In the genomic region with DNA sequence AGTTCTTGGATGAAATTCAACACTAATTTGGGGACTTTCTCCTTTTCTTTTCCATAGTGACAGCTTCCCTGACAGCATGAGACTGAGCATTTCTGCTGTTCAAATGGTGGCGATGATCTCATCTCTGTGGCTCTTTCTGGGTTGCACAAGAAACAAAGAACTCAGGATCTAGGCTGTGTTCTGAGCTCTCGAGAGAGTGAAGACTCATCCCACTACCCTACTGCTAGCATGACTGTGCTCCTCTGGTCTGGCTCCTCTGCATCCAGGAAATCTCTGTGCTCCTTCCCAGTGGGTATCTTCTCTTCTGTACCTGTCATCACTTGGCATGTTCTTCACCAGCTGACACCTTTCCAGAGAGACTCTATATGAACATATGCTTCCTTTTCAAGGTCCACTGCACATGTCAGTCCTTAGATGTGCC, we compare ENCODE assay signal across 17 mouse cellular contexts.
DNase-seq lines count a peak whose midpoint lies in the region; ATAC-seq and TF ChIP-seq lines count a peak whose summit lies in the region.
"Had no signal": no experiment of that assay in that cellular context is flagged by ENCODE, and none has a peak within 500 bp of the region (broad histone marks: within the 10 kb centered on the region; RNA-seq: fewer than 3 reads in every experiment).

No protein-coding gene starts in this region.

- peaks cover 7% of the 10 kb centered on the region; the same call in 1 of the 2 replicates for H3K4me1 ChIP-seq in forebrain, embryonic 15.5 days
- no peaks in the 10 kb centered on the region for H3K4me1 ChIP-seq in forebrain, embryonic 11.5 days (replicated peaks; ENCODE audit: control insufficient read depth, insufficient read depth, low read length)
- H3K4me1 ChIP-seq in cerebellum, adult 2 months (ENCODE audit: control insufficient read depth, insufficient read depth, low read length), result peaks cover 13% of the 10 kb centered on the region; the same call in 1 of the 2 replicates
- H3K4me1 ChIP-seq in forebrain, postnatal 0 days (ENCODE audit: insufficient read depth), result no peaks in the 10 kb centered on the region
- H3K4me1 ChIP-seq: midbrain, embryonic 15.5 days had no signal

- no peak for TF ChIP-seq CTCF in cerebellum, adult 2 months (IDR thresholded peaks at IDR 0.05; ENCODE audit: borderline replicate concordance, insufficient read depth, low read depth, low read length)
- no peak for TF ChIP-seq CTCF in forebrain, postnatal 0 days (IDR thresholded peaks at IDR 0.05; ENCODE audit: low read depth)

- H3K27me3 ChIP-seq in forebrain, embryonic 15.5 days, result no peaks in the 10 kb centered on the region
- H3K27me3 ChIP-seq in forebrain, embryonic 11.5 days (ENCODE audit: control insufficient read depth, insufficient read depth, low read length), result no peaks in the 10 kb centered on the region
- H3K27me3 ChIP-seq in cerebellum, adult 2 months (ENCODE audit: control insufficient read depth, insufficient read depth, low read length), result no peaks in the 10 kb centered on the region
- H3K27me3 ChIP-seq in forebrain, postnatal 0 days (ENCODE audit: insufficient read depth, low read length), result no peaks in the 10 kb centered on the region
- H3K27me3 ChIP-seq: midbrain, embryonic 15.5 days had no signal

- no peaks in the 10 kb centered on the region for H3K36me3 ChIP-seq in forebrain, embryonic 15.5 days
- no peaks in the 10 kb centered on the region for H3K36me3 ChIP-seq in forebrain, embryonic 11.5 days (ENCODE audit: control insufficient read depth, insufficient read depth, low read length)
- no peaks in the 10 kb centered on the region for H3K36me3 ChIP-seq in forebrain, postnatal 0 days (ENCODE audit: insufficient read depth)
- H3K36me3 ChIP-seq: midbrain, embryonic 15.5 days had no signal

- 40% methylated on average over 2 of the region's 2 CpGs for whole genome bisulfite sequencing in forebrain, embryonic 15.5 days
- WGBS in forebrain, embryonic 11.5 days, result 71% methylated on average over 2 of the region's 2 CpGs
- WGBS in cerebellum, adult 2 months, result 5% methylated on average over 2 of the region's 2 CpGs
- 34% methylated on average over 2 of the region's 2 CpGs for WGBS in forebrain, postnatal 0 days

- no peak for DNase-seq in forebrain, embryonic 11.5 days (ENCODE audit: low spot score)
- peak; percentile 19 for DNase-seq in Muller cell, postnatal 12 days (ENCODE audit: inconsistent ontology term)
- DNase-seq in cerebellum, adult 2 months, result peak; percentile 68 to 90
- peak; percentile 62 for DNase-seq in forebrain, postnatal 0 days
- no peak for DNase-seq in adrenal gland, postnatal 4 days (ENCODE audit: low spot score in 2 of 2)
- DNase-seq: adrenal gland, adult 2 months; embryo, embryonic 11 days; kidney, adult 2 months; kidney, postnatal 4 days; lung, embryonic 14.5 days; right cerebral cortex, postnatal 14 days; thymus, postnatal 36 days had no signal

- TF ChIP-seq POLR2A in cerebellum, adult 2 months (IDR thresholded peaks at IDR 0.05; ENCODE audit: borderline replicate concordance, insufficient read depth, low read length), result no peak

- peak; percentile 59; the same call in 1 of the 2 replicates for ATAC-seq in forebrain, embryonic 15.5 days (replicated peaks)
- ATAC-seq in forebrain, embryonic 11.5 days (replicated peaks; ENCODE audit: low FRiP score), result no peak
- peak; percentile 81 for ATAC-seq in forebrain, postnatal 0 days
- no peak for ATAC-seq in megakaryocyte progenitor cell, adult 5-6 weeks (replicated peaks; ENCODE audit: poor library complexity)
- ATAC-seq: midbrain, embryonic 15.5 days had no signal

- H3K4me3 ChIP-seq in forebrain, embryonic 15.5 days, result no peak overlapping the region
- no peak overlapping the region for H3K4me3 ChIP-seq in forebrain, embryonic 11.5 days (ENCODE audit: low read depth, low read length)
- no peak overlapping the region for H3K4me3 ChIP-seq in cerebellum, adult 2 months (replicated peaks; ENCODE audit: insufficient read depth, low read depth, low read length)
- no peak overlapping the region for H3K4me3 ChIP-seq in forebrain, postnatal 0 days (ENCODE audit: low read depth, low read length)
- H3K4me3 ChIP-seq: erythroblast, embryonic 14.5 days; midbrain, embryonic 15.5 days had no signal

- H3K9me3 ChIP-seq in forebrain, embryonic 15.5 days, result no peaks in the 10 kb centered on the region
- H3K9me3 ChIP-seq in forebrain, embryonic 11.5 days (ENCODE audit: control insufficient read depth, low read length), result no peaks in the 10 kb centered on the region
- H3K9me3 ChIP-seq in forebrain, postnatal 0 days (ENCODE audit: low read length), result no peaks in the 10 kb centered on the region
- H3K9me3 ChIP-seq: midbrain, embryonic 15.5 days had no signal

- no peak overlapping the region for H3K9ac ChIP-seq in forebrain, embryonic 15.5 days (replicated peaks)
- no peak overlapping the region for H3K9ac ChIP-seq in forebrain, embryonic 11.5 days (ENCODE audit: low read length)
- H3K9ac ChIP-seq in forebrain, postnatal 0 days, result no peak overlapping the region
- H3K9ac ChIP-seq: lung, embryonic 14.5 days; midbrain, embryonic 15.5 days had no signal

- H3K4me2 ChIP-seq in forebrain, embryonic 15.5 days (replicated peaks), result no peak overlapping the region
- H3K4me2 ChIP-seq in forebrain, embryonic 11.5 days (ENCODE audit: low read depth, low read length, severe bottlenecking), result no peak overlapping the region
- H3K4me2 ChIP-seq in forebrain, postnatal 0 days (ENCODE audit: low read depth), result no peak overlapping the region
- H3K4me2 ChIP-seq: lung, embryonic 14.5 days; midbrain, embryonic 15.5 days had no signal

- H3K27ac ChIP-seq in forebrain, embryonic 15.5 days (replicated peaks), result peak overlapping the region; percentile 69
- no peak overlapping the region for H3K27ac ChIP-seq in forebrain, embryonic 11.5 days (ENCODE audit: low read depth, low read length)
- peak overlapping the region; percentile 23 for H3K27ac ChIP-seq in cerebellum, adult 2 months (ENCODE audit: insufficient read depth, low read length)
- peak overlapping the region; percentile 64; the same call in 1 of the 2 replicates for H3K27ac ChIP-seq in forebrain, postnatal 0 days (ENCODE audit: low read depth, low read length)
- H3K27ac ChIP-seq: macrophage; midbrain, embryonic 15.5 days had no signal

Comparison
In these comparisons a context has a peak if more than half of its experiments do, and no peak if none do; other contexts are left out.
1. ATAC-seq: peak in forebrain, embryonic 15.5 days (single experiment) and forebrain, postnatal 0 days (single experiment); none in forebrain, embryonic 11.5 days (single experiment) and megakaryocyte progenitor cell, adult 5-6 weeks (single experiment).
2. DNase-seq: peak in Muller cell, postnatal 12 days (single experiment), cerebellum, adult 2 months (2 of 2) and forebrain, postnatal 0 days (single experiment); none in forebrain, embryonic 11.5 days (single experiment) and adrenal gland, postnatal 4 days (0 of 2).